Mouse (Mus musculus) midbrain, embryonic 16.5 days (tissue): Measurements from ENCODE around the gene Olfr642. TPM values are rescaled to one million over a fixed set of nuclear protein-coding genes. Genes with fewer than 3 reads are reported as not detected.

Experiments used
- ATAC-seq: fragments of 200-750 bp; cut with Nextera tagmentation; 2 replicates; pipeline ENCODE4 v1.8.0; 2017; ENCODE audit warnings: moderate TSS enrichment
- H3K27ac ChIP-seq: fragments of 300-500 bp; sonication (generic); 2 replicates; pipeline ENCODE4 v1.5.1; 2014; ENCODE audit warnings: mild to moderate bottlenecking, low read length, mixed read lengths
- H3K27me3 ChIP-seq: fragments of 300-500 bp; sonication (generic); 2 replicates; pipeline ENCODE4 v1.6.1; 2014; ENCODE audit warnings: low read depth, low read length, mixed read lengths; ENCODE audit not compliant: control insufficient read depth, insufficient read depth
- H3K36me3 ChIP-seq: fragments of 300-500 bp; sonication (generic); 2 replicates; pipeline ENCODE4 v1.6.1; 2014; ENCODE audit warnings: mild to moderate bottlenecking, low read length, moderate library complexity, mixed read lengths; ENCODE audit not compliant: control insufficient read depth, insufficient read depth
- H3K4me1 ChIP-seq: fragments of 300-500 bp; sonication (generic); 2 replicates; pipeline ENCODE4 v1.6.1; 2014; ENCODE audit warnings: mild to moderate bottlenecking, low read length, mixed read lengths; ENCODE audit not compliant: control insufficient read depth, insufficient read depth
- H3K4me2 ChIP-seq: fragments of 300-500 bp; sonication (generic); 2 replicates; pipeline ENCODE4 v1.6.1; 2014; ENCODE audit warnings: mild to moderate bottlenecking, low read length, mixed read lengths
- H3K4me3 ChIP-seq: fragments of 300-500 bp; sonication (generic); 2 replicates; pipeline ENCODE4 v1.5.1; 2014; ENCODE audit warnings: low read depth, mild to moderate bottlenecking, low read length, moderate library complexity, mixed read lengths
- H3K9ac ChIP-seq: fragments of 300-500 bp; sonication (generic); 2 replicates; pipeline ENCODE4 v1.6.1; 2014; ENCODE audit warnings: low read depth, low read length, mixed read lengths
- H3K9me3 ChIP-seq: fragments of 300-500 bp; sonication (generic); replicated peaks from 2 replicates; pipeline ENCODE4 v1.6.1; 2014; ENCODE audit warnings: mild to moderate bottlenecking, low read length, mixed read lengths; ENCODE audit not compliant: control insufficient read depth, poor library complexity, severe bottlenecking
- WGBS: fragments of 180-500 bp; shearing (Covaris S2); extraction: QIAGEN DNeasy Blood & Tissue Kit; methylation state at CpG from one replicate; pipeline ENCODE4 v1.1.7; 2014; 5-methylcytosine and 5-hydroxymethylcytosine counted together
- polyA plus RNA-seq: library from polyadenylated mRNA; unstranded; fragments of >200 nt; fragmentation: Nextera tagmentation; extraction: Ambion mirVana; gene quantifications from 2 replicates; pipeline ENCODE4 v1.2.1, GENCODE M21; 2015

The Olfr642 gene
- not detected in 2 replicates for polyA plus RNA-seq

DNA sequence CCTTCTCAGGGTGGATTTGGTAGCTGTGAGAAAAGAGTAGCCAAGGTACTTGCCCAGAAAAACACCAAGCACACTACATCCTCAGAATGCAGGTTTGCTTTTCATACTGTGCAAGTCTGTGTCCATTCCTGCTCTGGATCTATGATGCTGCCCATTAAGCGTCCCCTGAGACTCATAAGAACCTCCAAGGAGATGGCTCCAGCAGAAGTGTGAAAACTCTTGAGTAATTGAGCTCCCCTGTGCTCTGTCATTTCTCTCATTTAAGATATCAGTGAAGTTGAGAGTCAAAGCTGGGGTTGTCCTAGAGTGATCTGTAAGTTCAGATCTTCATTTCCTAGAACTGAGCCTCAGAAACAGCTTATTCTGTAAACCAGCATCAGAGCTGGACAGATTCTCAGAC lies at the start of gene Olfr642:
TSS of gene Olfr642 (minus strand) at position 101 of the 400 bp plus-strand sequence.
- Histone ChIP-seq H3K27me3 (no peaks in the 10 kb centered on the region), H3K27ac (no peak within 1 kb of the TSS), H3K4me3 (no peak within 1 kb of the TSS), H3K9me3 (no peaks in the 10 kb centered on the region), H3K4me1 (no peaks in the 10 kb centered on the region), H3K36me3 (no peaks in the 10 kb centered on the region), H3K9ac (no peak within 1 kb of the TSS), H3K4me2 (no peak within 1 kb of the TSS)
- 88% methylated on average over 1 of the region's 1 CpGs for WGBS
- ATAC-seq, result no peak

DNA sequence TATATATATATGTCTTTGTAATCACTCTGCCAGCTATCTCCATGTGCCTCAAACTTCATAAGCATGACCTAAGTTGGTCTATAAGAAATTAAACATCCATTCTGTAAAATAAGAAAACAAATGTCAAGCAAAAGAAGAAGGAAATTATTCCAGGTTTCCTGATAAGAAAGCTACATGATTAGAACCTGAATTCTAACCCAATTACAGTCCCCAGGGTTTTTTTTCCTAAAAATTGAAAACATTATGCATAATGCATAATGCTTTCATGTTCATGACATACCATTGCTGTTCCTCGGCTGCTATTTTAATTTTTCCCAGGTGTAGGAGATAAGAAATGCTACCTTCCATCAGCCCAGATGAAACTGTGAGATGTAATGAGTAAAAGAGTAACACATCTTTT lies 32.9 kb upstream of the Olfr642 start, which contains the start of gene Olfr645:
TSS of gene Olfr645 (minus strand) at position 101 of the 400 bp plus-strand sequence.
- H3K27ac ChIP-seq, result no peak within 1 kb of the TSS
- WGBS, result 70% methylated on average over 1 of the region's 1 CpGs
- no peak for ATAC-seq

DNA sequence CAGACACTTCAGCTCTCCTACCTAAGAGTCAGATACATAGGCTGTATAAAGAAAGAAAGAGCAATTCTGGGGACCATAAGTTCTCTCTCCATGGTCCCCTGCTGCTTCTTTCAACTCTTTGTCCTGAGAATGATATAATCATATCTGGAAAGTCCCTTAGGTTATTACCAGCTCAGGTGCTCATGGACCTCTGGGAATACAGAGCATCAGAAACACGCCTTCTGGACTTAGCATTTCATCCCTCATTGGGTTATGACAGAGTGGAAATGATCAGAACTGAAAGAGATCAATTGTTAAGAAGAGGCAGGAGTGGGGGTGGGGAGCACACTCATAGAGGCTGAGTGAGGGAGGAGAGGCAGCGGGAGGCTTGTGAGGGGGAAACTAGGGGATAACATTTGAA lies 19.3 kb upstream of the Olfr642 start, which contains the start of gene Olfr644:
TSS of gene Olfr644 (minus strand) at position 101 of the 400 bp plus-strand sequence.
- H3K9me3 ChIP-seq, result no peaks in the 10 kb centered on the region
- no peak within 1 kb of the TSS for H3K4me2 ChIP-seq
- no peaks in the 10 kb centered on the region for H3K27me3 ChIP-seq
- no peak within 1 kb of the TSS for H3K4me3 ChIP-seq
- no peaks in the 10 kb centered on the region for H3K36me3 ChIP-seq
- H3K4me1 ChIP-seq, result no peaks in the 10 kb centered on the region
- H3K27ac ChIP-seq, result no peak within 1 kb of the TSS
- ATAC-seq, result no peak
- 75% methylated on average over 2 of the region's 2 CpGs for WGBS
- H3K9ac ChIP-seq, result no peak within 1 kb of the TSS

More for the DNA sequence above, 32.9 kb upstream of the Olfr642 start, which contains the start of gene Olfr645:
- no peaks in the 10 kb centered on the region for H3K9me3 ChIP-seq
- no peaks in the 10 kb centered on the region for H3K36me3 ChIP-seq
- no peaks in the 10 kb centered on the region for H3K27me3 ChIP-seq
- H3K4me2 ChIP-seq, result no peak within 1 kb of the TSS
- no peak within 1 kb of the TSS for H3K9ac ChIP-seq
- no peaks in the 10 kb centered on the region for H3K4me1 ChIP-seq
- H3K4me3 ChIP-seq, result no peak within 1 kb of the TSS

DNA sequence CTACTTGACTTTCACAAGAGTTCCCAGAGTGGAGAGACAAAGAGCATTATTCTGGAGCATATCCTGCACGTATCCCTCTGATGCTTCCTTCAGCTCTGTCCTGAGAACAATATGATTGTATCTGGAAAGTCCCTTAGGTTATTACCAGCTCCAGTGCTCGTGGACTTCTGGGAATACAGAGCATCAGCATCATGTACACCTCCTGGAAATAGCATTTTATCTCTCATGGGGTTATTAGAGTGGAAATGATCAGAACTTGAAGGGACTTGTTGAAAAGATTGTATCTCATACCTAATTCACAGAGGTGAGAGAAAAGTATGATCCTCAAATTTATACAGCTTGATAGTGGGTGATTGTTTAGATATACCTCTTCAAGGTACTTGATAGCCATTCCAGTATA lies 8.9 kb upstream of the Olfr642 start, which contains the start of gene 4930516K23Rik:
TSS of gene 4930516K23Rik (minus strand) at position 101 of the 400 bp plus-strand sequence.
- Histone ChIP-seq H3K4me1 (no peaks in the 10 kb centered on the region), H3K36me3 (no peaks in the 10 kb centered on the region), H3K9me3 (no peaks in the 10 kb centered on the region), H3K4me3 (no peak within 1 kb of the TSS), H3K27ac (no peak within 1 kb of the TSS), H3K27me3 (no peaks in the 10 kb centered on the region), H3K4me2 (no peak within 1 kb of the TSS), H3K9ac (no peak within 1 kb of the TSS)
- 43% methylated on average over 2 of the region's 2 CpGs for WGBS
- no peak for ATAC-seq

DNA sequence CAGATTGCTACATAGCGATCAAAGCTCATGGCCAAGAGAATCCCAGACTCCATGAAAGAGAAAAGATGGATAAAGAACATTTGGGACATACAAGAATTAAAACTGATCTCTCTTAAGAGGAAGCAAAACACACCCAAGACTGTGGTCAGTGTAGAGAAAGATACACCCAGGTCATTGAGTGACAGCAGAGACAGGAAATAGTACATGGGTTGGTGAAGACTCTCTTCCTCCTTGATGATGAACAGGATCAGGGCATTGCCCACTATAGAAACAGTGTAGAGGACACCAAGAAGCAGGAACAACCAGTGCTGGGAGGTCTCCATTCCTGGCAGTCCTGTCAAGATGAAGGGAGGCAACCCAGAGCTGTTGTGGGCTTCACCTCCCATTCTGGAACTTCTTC lies 6.7 kb upstream of the Olfr642 start:
- Histone ChIP-seq H3K27ac (no peak overlapping the region), H3K4me2 (no peak overlapping the region), H3K4me1 (no peaks in the 10 kb centered on the region), H3K9me3 (no peaks in the 10 kb centered on the region), H3K27me3 (no peaks in the 10 kb centered on the region), H3K9ac (no peak overlapping the region), H3K4me3 (no peak overlapping the region), H3K36me3 (no peaks in the 10 kb centered on the region)
- WGBS, result 88% methylated on average over 1 of the region's 1 CpGs
- ATAC-seq, result no peak

DNA sequence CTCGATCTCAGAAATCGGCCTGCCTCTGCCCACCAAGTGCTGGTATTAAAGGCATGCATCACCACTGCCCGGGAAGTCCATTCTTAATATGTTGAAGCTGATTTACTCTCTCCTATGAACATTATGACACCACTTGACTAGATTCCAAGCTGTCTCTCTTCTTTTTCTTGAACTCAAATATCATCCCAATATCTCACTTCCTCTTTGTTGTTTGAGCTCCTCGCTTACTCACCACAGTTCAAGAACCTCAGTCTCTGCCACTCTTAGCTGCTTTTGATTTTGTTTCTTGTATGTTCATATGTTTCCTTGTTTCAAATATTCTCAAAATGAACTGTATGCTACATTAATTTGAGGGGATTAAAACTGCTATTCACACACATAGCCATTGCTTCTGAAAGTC lies 1.7 kb downstream of the Olfr642 start:
- H3K27ac ChIP-seq, result no peak overlapping the region
- no peak for ATAC-seq
- H3K9me3 ChIP-seq, result no peaks in the 10 kb centered on the region
- no peaks in the 10 kb centered on the region for H3K4me1 ChIP-seq
- H3K36me3 ChIP-seq, result no peaks in the 10 kb centered on the region
- H3K27me3 ChIP-seq, result no peaks in the 10 kb centered on the region
- H3K4me3 ChIP-seq, result no peak overlapping the region
- H3K4me2 ChIP-seq, result no peak overlapping the region
- WGBS, result 95% methylated on average over 4 of the region's 4 CpGs
- H3K9ac ChIP-seq, result no peak overlapping the region

DNA sequence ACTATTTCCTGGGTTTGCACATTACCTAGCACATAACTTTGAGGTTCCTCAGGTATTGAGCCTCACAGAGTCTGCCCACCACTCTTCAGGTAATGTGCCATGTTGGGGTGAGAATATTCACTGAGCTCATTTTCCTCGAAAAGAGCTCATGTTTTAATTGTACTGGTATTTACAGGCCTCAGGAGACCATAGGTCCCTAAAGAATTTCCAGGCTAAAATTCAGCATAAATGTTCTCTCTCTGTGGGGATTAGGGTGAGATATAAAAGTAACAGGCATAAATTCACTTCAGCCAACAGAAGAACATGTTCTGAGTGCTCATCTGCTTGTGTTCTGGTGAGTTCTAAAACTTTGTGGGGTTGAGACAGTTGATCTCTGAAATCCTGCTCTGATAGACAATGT lies 17.3 kb downstream of the Olfr642 start, which contains the start of gene Olfr641:
TSS of gene Olfr641 (plus strand) at position 301 of the 400 bp plus-strand sequence.
- Histone ChIP-seq H3K36me3 (no peaks in the 10 kb centered on the region), H3K9me3 (no peaks in the 10 kb centered on the region), H3K4me2 (no peak within 1 kb of the TSS), H3K27ac (no peak within 1 kb of the TSS), H3K27me3 (no peaks in the 10 kb centered on the region), H3K4me3 (no peak within 1 kb of the TSS), H3K9ac (no peak within 1 kb of the TSS), H3K4me1 (no peaks in the 10 kb centered on the region)
- no peak for ATAC-seq
- WGBS, result 71% methylated on average over 1 of the region's 1 CpGs

DNA sequence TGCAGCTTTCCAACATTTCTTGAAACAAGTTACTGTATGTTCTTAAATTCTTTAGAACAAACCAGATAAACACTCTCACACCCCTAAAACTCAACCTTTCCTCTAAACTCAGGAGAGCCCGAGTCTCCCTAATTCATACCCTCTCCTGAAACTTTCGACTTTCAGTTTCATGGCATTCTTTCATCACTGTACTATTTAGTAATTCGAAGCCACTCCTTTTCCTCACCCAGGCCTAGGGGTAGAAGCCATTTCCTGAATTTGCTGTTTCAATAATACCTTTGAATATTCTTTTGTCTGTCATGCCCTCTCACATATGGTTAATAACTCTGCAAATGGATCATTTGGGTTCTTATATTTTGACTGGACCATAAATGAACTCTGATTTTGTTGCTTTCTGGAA lies 25.5 kb downstream of the Olfr642 start:
- Histone ChIP-seq H3K4me2 (no peak overlapping the region), H3K27ac (no peak overlapping the region), H3K4me3 (no peak overlapping the region), H3K36me3 (no peaks in the 10 kb centered on the region), H3K9ac (no peak overlapping the region), H3K4me1 (no peaks in the 10 kb centered on the region), H3K27me3 (no peaks in the 10 kb centered on the region), H3K9me3 (no peaks in the 10 kb centered on the region)
- 87% methylated on average over 3 of the region's 3 CpGs for WGBS
- ATAC-seq, result no peak

DNA sequence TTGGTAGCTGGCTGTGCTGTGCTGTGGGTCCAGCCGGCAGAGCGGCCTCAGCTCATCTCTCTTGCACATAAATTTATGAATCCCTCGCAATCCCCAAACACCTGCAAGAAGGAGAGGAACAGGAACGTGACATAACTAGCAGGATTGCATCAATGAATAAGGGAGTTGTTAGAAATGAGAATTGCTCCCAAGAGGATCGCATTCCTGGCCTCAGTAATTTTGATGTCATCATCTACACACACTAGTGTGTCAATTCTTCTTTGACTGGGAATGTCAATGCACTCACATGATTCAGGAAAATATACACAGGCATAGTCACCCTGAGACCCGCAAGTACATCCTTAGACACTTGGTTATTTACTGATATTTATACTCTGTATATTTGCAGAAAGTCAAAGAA lies 27.0 kb downstream of the Olfr642 start, which contains the start of gene Olfr640:
TSS of gene Olfr640 (minus strand) at position 101 of the 400 bp plus-strand sequence.
- no peak within 1 kb of the TSS for H3K4me3 ChIP-seq
- H3K27ac ChIP-seq, result no peak within 1 kb of the TSS
- no peaks in the 10 kb centered on the region for H3K27me3 ChIP-seq
- no peaks in the 10 kb centered on the region for H3K4me1 ChIP-seq
- no peak for ATAC-seq
- no peak within 1 kb of the TSS for H3K9ac ChIP-seq
- 88% methylated on average over 6 of the region's 6 CpGs for WGBS
- H3K9me3 ChIP-seq, result no peaks in the 10 kb centered on the region
- no peak within 1 kb of the TSS for H3K4me2 ChIP-seq
- no peaks in the 10 kb centered on the region for H3K36me3 ChIP-seq
